Mouse (Mus musculus) gastrocnemius, postnatal 25 days (tissue): ENCODE measurements around the gene Myo1a. TPM values are rescaled to one million over a fixed set of nuclear protein-coding genes. Genes with fewer than 3 reads are reported as not detected.
"Not testable (repeated sequence)": the region's sequence is repeated elsewhere in the genome, so short reads cannot be mapped to it uniquely, and the experiment has no call there.

Source experiments
- DNase-seq: peaks from one replicate; pipeline ENCODE4 v3.0.0; 2022
- total RNA-seq, 2 experiments: library from RNA; stranded (reverse); gene quantifications; 1 replicate in 1 of 2; 2 replicates in 1 of 2; pipeline ENCODE4 v1.2.3; 2021

Myo1a gene
- total RNA-seq, 2 experiments from 2014 or later, result 0.10 to 0.21 TPM

DNA sequence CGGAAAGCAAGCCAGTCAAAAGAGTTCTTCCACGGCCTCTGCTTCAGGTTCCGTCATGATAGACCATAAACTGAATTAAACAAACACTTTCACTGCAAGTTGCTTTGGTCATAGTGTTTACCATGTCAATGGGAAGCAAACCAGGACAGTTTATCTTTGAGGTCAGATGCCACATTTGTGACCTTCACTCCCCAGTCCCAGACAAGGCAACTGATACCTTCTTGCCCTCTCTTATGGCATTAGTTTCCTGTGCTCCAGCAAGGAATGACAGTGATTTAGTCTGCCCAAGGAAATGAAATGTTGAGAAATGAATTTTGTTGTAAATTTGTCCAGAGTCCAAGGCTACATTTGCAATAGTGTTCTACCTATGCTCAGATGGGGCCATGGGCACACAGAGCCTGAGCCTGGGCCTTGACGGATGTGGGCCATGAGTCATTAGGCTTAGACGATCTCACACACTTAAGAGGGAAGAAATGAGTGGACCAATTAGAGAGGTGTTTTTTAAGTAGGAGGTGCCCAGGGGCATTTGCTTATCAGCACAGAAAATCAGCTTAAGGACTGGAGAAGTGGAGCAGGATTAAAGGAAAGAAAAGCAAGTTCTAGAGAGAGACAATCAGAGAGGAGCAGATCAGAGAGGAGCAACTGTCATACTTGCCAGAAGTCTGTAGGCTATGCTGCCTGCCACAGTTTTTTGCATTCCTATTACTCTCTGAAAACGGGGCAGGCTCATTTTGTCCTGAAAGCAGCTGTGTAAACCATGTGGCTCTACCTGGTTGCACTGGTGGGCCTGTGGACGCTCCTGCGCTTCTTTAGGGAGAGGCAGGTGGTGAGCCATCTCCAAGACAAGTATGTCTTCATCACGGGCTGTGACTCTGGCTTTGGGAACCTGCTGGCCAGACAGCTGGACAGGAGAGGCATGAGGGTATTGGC is 54.5 kb downstream of the Myo1a start, which contains the start of the genes Rdh1 and Rdh16f1:
Rdh1 (plus strand) TSS at position 541 of the 930 bp plus-strand sequence.
Rdh16f1 (plus strand) TSS at position 607 of the 930 bp plus-strand sequence.
- no peak for DNase-seq

DNA sequence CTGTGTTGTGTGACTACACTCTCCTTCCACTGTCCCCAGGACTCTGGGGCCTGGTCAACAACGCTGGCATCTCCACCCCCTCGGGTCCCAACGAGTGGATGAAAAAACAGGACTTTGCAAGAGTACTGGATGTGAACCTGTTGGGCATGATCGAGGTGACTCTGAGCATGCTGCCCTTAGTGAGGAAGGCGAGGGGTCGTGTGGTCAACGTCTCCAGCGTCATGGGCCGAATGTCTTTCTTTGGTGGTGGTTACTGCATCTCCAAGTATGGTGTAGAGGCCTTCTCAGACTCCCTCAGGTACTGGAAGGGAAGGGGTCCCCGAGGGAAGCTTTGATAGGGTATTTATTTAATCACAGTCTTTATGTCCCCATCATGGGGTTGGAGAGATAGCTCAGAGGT is 58.0 kb downstream of the Myo1a start:
- not testable (repeated sequence) for DNase-seq

DNA sequence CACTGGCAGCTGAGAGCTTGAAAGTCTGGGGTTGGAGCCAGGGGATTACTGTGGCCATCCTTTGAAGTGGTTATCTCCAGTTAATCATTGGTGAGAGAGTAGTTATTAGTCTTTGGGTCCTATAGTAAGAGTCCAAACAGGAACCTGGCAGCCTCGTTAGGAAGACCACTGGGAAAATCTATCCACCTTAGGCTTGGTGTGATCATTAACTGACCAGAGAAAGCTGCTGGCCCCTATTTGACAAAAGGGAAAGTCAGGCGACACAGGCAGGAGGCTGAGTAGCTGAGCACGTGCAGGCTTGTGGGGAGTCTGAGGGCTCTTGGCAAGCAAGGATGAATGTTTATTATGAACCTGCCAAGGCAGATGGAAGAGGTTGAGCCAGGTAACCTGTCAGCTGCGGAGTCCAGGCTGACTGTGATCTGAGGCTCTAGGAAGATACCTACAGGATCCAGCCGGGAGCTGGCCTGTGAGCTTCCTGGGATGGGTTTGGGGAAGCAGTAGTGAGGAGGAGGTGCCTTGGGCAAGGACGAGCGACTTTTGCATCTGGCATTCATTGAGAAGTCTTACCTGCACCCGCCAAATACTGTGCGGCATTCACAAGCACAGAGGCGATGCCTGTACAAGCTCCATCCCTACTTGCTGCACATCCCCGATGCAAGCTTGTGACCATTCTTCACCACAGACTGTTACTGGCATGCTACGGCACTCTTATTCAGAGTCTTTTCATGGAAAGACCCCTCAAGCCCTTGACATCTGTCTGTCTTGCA is 59.1 kb downstream of the Myo1a start:
- no peak for DNase-seq

DNA sequence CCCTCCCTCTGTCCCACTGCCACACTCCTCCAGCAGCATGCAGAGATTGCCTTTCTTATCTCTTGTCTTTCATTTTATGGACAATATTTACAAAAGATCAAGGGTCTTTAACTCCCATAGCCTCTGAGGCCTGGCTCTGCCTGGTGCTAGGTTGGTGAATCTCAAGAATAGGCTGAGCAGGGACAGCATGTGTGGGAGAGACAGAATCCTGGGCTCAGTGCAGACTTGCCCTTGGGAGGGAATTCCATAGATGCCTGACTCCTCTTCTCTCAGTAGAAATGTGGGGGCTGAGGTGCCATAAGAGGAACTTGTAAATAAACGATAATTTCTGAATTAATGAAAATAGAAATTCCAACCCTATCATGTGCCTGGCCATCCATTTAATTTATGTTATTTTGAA is 61.6 kb downstream of the Myo1a start:
- no peak for DNase-seq

Other genes with a start within 250 kb of the Myo1a start
- 100 to 1,000 TPM; 308 to 367 TPM for gene Stac3, start 203.5 kb upstream of the Myo1a start, total RNA-seq
- gene Ndufa4l2, start 190.2 kb upstream of the Myo1a start, total RNA-seq, result 10 to 100 TPM; 11.4 to 15.1 TPM
- 10 to 100 TPM; 24.9 to 26.6 TPM for gene Shmt2, start 182.7 kb upstream of the Myo1a start, total RNA-seq
- under 1 TPM; 0.26 to 0.32 TPM for gene Nxph4, start 170.6 kb upstream of the Myo1a start, total RNA-seq
- 10 to 100 TPM; 58.1 to 64.3 TPM for gene Lrp1, start 84.0 kb upstream of the Myo1a start, total RNA-seq
- gene Stat6, start 62.2 kb upstream of the Myo1a start, total RNA-seq, result 10 to 100 TPM; 16.5 to 21.8 TPM
- gene Nemp1, start 38.3 kb upstream of the Myo1a start, total RNA-seq, result 1 to 10 TPM; 1.7 to 2.5 TPM
- gene Nab2, start 36.6 kb upstream of the Myo1a start, total RNA-seq, result 1 to 10 TPM; 2.5 to 4.7 TPM
- gene Tac2, start 19.3 kb downstream of the Myo1a start, total RNA-seq, result not detected
- gene Zbtb39, start 34.4 kb downstream of the Myo1a start, total RNA-seq, result 1 to 10 TPM; 4.8 to 5.3 TPM
- under 1 TPM; 0.20 to 0.62 TPM for gene Gpr182, start 46.6 kb downstream of the Myo1a start, total RNA-seq
- gene Rdh1, start 54.6 kb downstream of the Myo1a start, total RNA-seq, result under 1 TPM; 0.05 to 0.08 TPM
- not detected for gene Rdh16f1, start 54.6 kb downstream of the Myo1a start, total RNA-seq
- under 1 TPM; 0.31 to 0.40 TPM for gene Rdh9, start 71.2 kb downstream of the Myo1a start, total RNA-seq
- not detected for gene Rdh16, start 96.0 kb downstream of the Myo1a start, total RNA-seq
- not detected for gene Rdh19, start 144.8 kb downstream of the Myo1a start, total RNA-seq
- gene Rdh16f2, start 161.3 kb downstream of the Myo1a start, total RNA-seq, result not detected
- gene Rdh7, start 183.6 kb downstream of the Myo1a start, total RNA-seq, result not detected
- gene Sdr9c7, start 193.3 kb downstream of the Myo1a start, total RNA-seq, result not detected